ENCODE assay signal across 9 mouse cellular contexts in the genomic region with DNA sequence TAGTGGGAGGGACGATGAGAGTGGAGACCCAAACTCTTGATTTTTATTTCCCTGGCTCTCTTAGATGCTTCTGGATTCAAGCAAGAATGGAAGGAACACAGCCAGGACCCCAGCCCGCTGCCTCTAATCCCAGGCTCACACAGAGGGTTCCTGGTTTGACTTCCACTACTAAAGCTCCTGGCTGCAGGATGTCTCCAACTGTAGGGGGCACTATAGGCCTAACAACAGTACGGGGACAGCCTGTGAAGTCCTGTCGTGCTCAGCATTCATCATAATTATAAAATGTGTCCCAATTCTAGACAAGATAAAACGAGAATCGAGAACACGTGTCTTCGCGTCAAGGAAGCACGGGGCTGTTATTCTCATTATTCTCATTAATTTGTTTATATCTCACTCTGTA.
DNase-seq lines count a peak whose midpoint lies in the region; ATAC-seq and TF ChIP-seq lines count a peak whose summit lies in the region.
"Had no signal": no experiment of that assay in that cellular context is flagged by ENCODE, and none has a peak within 500 bp of the region (broad histone marks: within the 10 kb centered on the region; RNA-seq: fewer than 3 reads in every experiment).

No protein-coding gene starts in this region.

- no peaks in the 10 kb centered on the region for H3K36me3 ChIP-seq in lung, postnatal 0 days (ENCODE audit: insufficient read depth, low read length)
- H3K36me3 ChIP-seq in hindbrain, embryonic 16.5 days (ENCODE audit: control insufficient read depth, insufficient read depth, low read length), result no peaks in the 10 kb centered on the region
- H3K36me3 ChIP-seq: neural tube, embryonic 12.5 days had no signal

- TF ChIP-seq CTCF in lung, postnatal 0 days (IDR thresholded peaks at IDR 0.05), result 0 out of 2 replicates have a peak, but pooled peaks have one; percentile 11

- H3K4me2 ChIP-seq in lung, postnatal 0 days (replicated peaks; ENCODE audit: low read depth, low read length), result no peak overlapping the region
- H3K4me2 ChIP-seq in hindbrain, embryonic 16.5 days (ENCODE audit: low read length), result no peak overlapping the region
- H3K4me2 ChIP-seq: neural tube, embryonic 12.5 days had no signal

- H3K9ac ChIP-seq in lung, postnatal 0 days (replicated peaks; ENCODE audit: low read depth), result no peak overlapping the region
- no peak overlapping the region for H3K9ac ChIP-seq in hindbrain, embryonic 16.5 days (ENCODE audit: low read depth, low read length)
- H3K9ac ChIP-seq: neural tube, embryonic 12.5 days had no signal

- H3K4me3 ChIP-seq in lung, postnatal 0 days (ENCODE audit: low read depth, low read length), result no peak overlapping the region
- no peak overlapping the region for H3K4me3 ChIP-seq in hindbrain, embryonic 16.5 days (ENCODE audit: low read length)
- H3K4me3 ChIP-seq: neural tube, embryonic 12.5 days had no signal

- H3K27me3 ChIP-seq in lung, postnatal 0 days (replicated peaks; ENCODE audit: insufficient read depth, low read length), result no peaks in the 10 kb centered on the region
- H3K27me3 ChIP-seq in hindbrain, embryonic 16.5 days (replicated peaks; ENCODE audit: control insufficient read depth, insufficient read depth, low read length), result no peaks in the 10 kb centered on the region
- H3K27me3 ChIP-seq: neural tube, embryonic 12.5 days had no signal

- no peaks in the 10 kb centered on the region for H3K9me3 ChIP-seq in lung, postnatal 0 days (ENCODE audit: low read length)
- no peaks in the 10 kb centered on the region for H3K9me3 ChIP-seq in hindbrain, embryonic 16.5 days (ENCODE audit: control insufficient read depth, low read length)

- no peak for TF ChIP-seq EP300 in lung, postnatal 0 days (IDR thresholded peaks at IDR 0.05)

- H3K4me1 ChIP-seq in lung, postnatal 0 days (ENCODE audit: insufficient read depth, low read depth, low read length), result no peaks in the 10 kb centered on the region
- no peaks in the 10 kb centered on the region for H3K4me1 ChIP-seq in hindbrain, embryonic 16.5 days (ENCODE audit: control insufficient read depth, insufficient read depth, low read depth, low read length)
- H3K4me1 ChIP-seq: neural tube, embryonic 12.5 days had no signal

- no peak for ATAC-seq in lung, postnatal 0 days
- ATAC-seq in hindbrain, embryonic 16.5 days, result peak; percentile 64; the same call in 1 of the 2 replicates
- no peak for ATAC-seq in erythroblast, adult 5-6 weeks (replicated peaks; ENCODE audit: low FRiP score, poor library complexity, severe bottlenecking)

- DNase-seq in adrenal gland, adult (ENCODE audit: inconsistent age in 2 of 2, low spot score in 1 of 2), result peak; percentile 18 to 63
- DNase-seq in adrenal gland, adult 18-20 months (ENCODE audit: low spot score in 2 of 2), result no peak
- DNase-seq in lung, postnatal 0 days (ENCODE audit: low spot score), result no peak
- no peak for DNase-seq in lung, postnatal 25 days (ENCODE audit: low spot score)
- DNase-seq in retina, postnatal 1 day, result peak; percentile 62
- DNase-seq in urinary bladder, postnatal 25 days (ENCODE audit: low spot score), result no peak

- 73% methylated on average over 10 of the region's 10 CpGs for WGBS in lung, postnatal 0 days
- 62% methylated on average over 10 of the region's 10 CpGs for WGBS in hindbrain, embryonic 16.5 days

- no peak overlapping the region for H3K27ac ChIP-seq in lung, postnatal 0 days (ENCODE audit: low read length)
- H3K27ac ChIP-seq in hindbrain, embryonic 16.5 days (ENCODE audit: low read depth, low read length), result no peak overlapping the region
- H3K27ac ChIP-seq: neural tube, embryonic 12.5 days had no signal

Comparison
In these comparisons a context has a peak if more than half of its experiments do, and no peak if none do; other contexts are left out.
1. DNase-seq: peak in adrenal gland, adult (2 of 2) and retina, postnatal 1 day (single experiment); none in adrenal gland, adult 18-20 months (0 of 2), lung, postnatal 0 days (single experiment), lung, postnatal 25 days (single experiment) and urinary bladder, postnatal 25 days (single experiment).